Mouse (Mus musculus): ENCODE measurements around the gene Cideb. TPM values are rescaled to one million over a fixed set of nuclear protein-coding genes. Genes with fewer than 3 reads are reported as not detected.

Cideb gene
- polyA plus RNA-seq (2012; rRNA removed): 0.57 and 1.3 TPM in 2 replicates

GRCm38 (mm10) chr14:55758363-55758784 is at the start of gene Cideb:
Gene Cideb, minus strand, starts transcription at chr14:55758458.

DNA sequence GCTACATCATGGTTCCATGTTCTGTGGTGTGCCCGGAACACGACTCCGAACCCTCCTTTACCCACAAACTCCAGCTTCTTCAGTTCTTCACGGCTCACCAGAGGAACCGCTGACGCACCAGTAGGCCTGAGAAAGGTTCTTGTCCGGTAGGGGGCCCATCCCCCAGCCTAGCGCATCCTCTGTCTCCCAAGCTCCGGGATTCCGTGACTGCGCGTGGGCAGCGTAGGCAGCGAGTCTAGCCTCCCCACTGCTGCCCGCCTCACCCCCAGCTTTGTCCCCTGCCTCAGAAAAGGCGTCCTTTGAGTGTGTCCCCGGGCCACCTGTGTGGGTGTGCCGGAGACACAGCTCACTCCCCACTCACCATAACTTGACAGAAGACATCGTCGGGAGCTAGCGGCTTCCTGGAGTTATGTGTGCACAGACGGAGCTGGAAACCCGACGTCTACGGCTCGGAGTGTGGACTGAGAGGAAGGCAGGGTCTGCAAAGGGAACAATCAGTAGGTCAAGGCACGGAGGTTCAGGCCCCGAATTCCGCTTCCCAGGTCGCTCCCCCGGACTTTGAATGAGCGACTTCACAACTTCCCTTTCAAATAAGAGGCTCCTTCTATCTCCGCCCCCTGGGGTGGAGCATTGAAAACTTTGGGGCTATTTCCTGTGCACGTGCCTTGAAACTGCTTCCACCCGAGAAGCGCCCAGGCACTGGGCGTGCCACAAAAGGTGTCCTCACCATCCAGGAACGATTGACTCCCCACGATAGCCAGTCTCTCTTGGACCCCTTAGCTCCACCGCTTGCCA is 30.2 kb upstream of the Cideb start, which contains the start of gene Ripk3:
Ripk3 (minus strand) TSS at position 610 of the 795 bp plus-strand sequence.

DNA sequence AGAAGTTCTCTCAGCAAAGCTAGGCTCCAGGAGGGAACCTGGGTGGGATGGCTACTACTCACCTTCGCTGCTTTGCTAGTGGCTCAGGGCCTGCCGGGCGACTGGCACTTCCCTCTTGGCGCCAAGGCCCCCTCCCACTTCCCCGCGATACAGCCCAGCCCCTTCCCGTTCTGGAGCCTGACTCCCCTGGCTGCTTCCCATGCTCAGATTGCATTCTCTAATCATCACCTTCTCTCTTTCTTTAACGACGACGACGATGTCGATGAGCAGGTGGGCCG is 25.6 kb upstream of the Cideb start, which contains the start of gene Adcy4:
Adcy4 (minus strand) TSS at position 138 of the 278 bp plus-strand sequence.

GRCm38 (mm10) chr14:55765696-55766095 is 7.4 kb upstream of the Cideb start, which contains the start of gene Ltb4r1:
Gene Ltb4r1, plus strand, starts transcription at chr14:55765962.

GRCm38 (mm10) chr14:55761163-55761562 is 2.9 kb upstream of the Cideb start, which contains the start of gene Ltb4r2:
Gene Ltb4r2, plus strand, starts transcription at chr14:55761428.

GRCm38 (mm10) chr14:55745180-55745860 is 12.9 kb downstream of the Cideb start, which contains the start of the genes Dhrs1 and Nop9:
Gene Dhrs1, minus strand, starts transcription at chr14:55745690.
Gene Nop9, plus strand, starts transcription at chr14:55745693.

DNA sequence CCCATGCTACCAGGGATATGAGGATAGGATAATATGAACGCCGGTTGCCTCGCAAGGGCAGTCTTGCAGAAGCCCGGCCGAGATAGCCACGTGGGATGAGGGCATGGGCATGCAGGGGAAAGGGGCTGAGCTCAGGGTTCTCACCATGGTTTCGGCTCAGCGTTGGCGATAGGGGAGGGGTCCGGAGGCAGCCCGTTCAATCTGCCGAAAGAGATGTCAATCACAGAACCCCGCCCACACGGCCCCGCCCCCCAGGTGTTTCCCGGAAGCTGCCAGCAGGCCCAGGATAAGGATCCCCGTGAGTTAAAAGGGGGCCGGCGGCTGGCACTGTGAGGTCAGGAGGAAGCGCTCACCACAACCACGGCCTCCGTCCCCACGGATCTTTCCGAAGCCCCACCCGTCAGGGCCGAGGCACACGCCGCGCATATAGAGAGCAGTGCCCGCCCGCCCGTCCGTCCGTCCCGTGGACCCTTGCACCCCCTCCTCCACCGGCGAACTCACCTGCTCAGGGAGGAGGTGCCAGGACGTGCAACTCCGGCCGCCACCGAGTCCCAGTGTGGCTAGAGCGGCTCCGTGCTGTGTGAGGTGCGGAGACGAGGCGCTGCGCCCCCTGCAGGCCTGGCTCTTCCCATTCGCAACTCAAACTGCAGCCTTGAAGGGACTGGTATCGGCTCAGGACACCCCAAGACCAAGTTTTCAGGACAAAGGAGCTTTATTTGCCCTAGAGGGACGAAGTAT is 36.4 kb downstream of the Cideb start, which contains the start of gene Rabggta:
Rabggta (minus strand) TSS at position 564 of the 738 bp plus-strand sequence.

GRCm38 (mm10) chr14:55713729-55714122 is 44.5 kb downstream of the Cideb start, which contains the start of gene Tgm1:
Gene Tgm1, minus strand, starts transcription at chr14:55713926.

Other genes with a start within 250 kb of the Cideb start
- gene Cpne6, start 248.0 kb downstream of the Cideb start, polyA plus RNA-seq (2012; rRNA removed): 7.3 and 10.1 TPM in 2 replicates
- 0.64 and 0.80 TPM in 2 replicates for gene Nrl, start 233.5 kb downstream of the Cideb start, polyA plus RNA-seq (2012; rRNA removed)
- 19.4 and 24.9 TPM in 2 replicates for gene Pck2, start 218.2 kb downstream of the Cideb start, polyA plus RNA-seq (2012; rRNA removed)
- gene Dcaf11, start 198.5 kb downstream of the Cideb start, polyA plus RNA-seq (2012; rRNA removed): 99.5 and 110 TPM in 2 replicates
- 0.55 and 0.85 TPM in 2 replicates for gene A730061H03Rik, start 198.1 kb downstream of the Cideb start, polyA plus RNA-seq (2012; rRNA removed)
- gene Fitm1, start 182.8 kb downstream of the Cideb start, polyA plus RNA-seq (2012; rRNA removed): 0.20 and 4.1 TPM in 2 replicates
- gene Psme1, start 180.3 kb downstream of the Cideb start, polyA plus RNA-seq (2012; rRNA removed): 95.6 and 100 TPM in 2 replicates
- gene Emc9, start 173.2 kb downstream of the Cideb start, polyA plus RNA-seq (2012; rRNA removed): 15.2 and 19.4 TPM in 2 replicates
- gene Psme2, start 167.3 kb downstream of the Cideb start, polyA plus RNA-seq (2012; rRNA removed): 80.2 and 87.2 TPM in 2 replicates
- gene Rnf31, start 166.8 kb downstream of the Cideb start, polyA plus RNA-seq (2012; rRNA removed): 24.8 and 26.6 TPM in 2 replicates
- 27.1 and 27.9 TPM in 2 replicates for gene Irf9, start 154.9 kb downstream of the Cideb start, polyA plus RNA-seq (2012; rRNA removed)
- 19.0 and 25.2 TPM in 2 replicates for gene Rec8, start 140.4 kb downstream of the Cideb start, polyA plus RNA-seq (2012; rRNA removed)
- gene Ipo4, start 122.5 kb downstream of the Cideb start, polyA plus RNA-seq (2012; rRNA removed): 171 and 172 TPM in 2 replicates
- gene Gm49378, start 120.6 kb downstream of the Cideb start, polyA plus RNA-seq (2012; rRNA removed): 6.9 and 7.0 TPM in 2 replicates
- gene Tm9sf1, start 114.7 kb downstream of the Cideb start, polyA plus RNA-seq (2012; rRNA removed): 48.4 and 58.4 TPM in 2 replicates
- gene Tssk4, start 108.3 kb downstream of the Cideb start, polyA plus RNA-seq (2012; rRNA removed): 2.0 and 2.1 TPM in 2 replicates
- 52.9 and 57.0 TPM in 2 replicates for gene Mdp1, start 98.0 kb downstream of the Cideb start, polyA plus RNA-seq (2012; rRNA removed)
- gene Gmpr2, start 86.5 kb downstream of the Cideb start, polyA plus RNA-seq (2012; rRNA removed): 43.0 and 44.1 TPM in 2 replicates
- 461 and 488 TPM in 2 replicates for gene Nedd8, start 86.3 kb downstream of the Cideb start, polyA plus RNA-seq (2012; rRNA removed)
- 32.9 and 33.1 TPM in 2 replicates for gene Tinf2, start 76.6 kb downstream of the Cideb start, polyA plus RNA-seq (2012; rRNA removed)
- gene Tgm1, start 44.5 kb downstream of the Cideb start, polyA plus RNA-seq (2012; rRNA removed): 0.43 and 1.5 TPM in 2 replicates
- 57.1 and 61.9 TPM in 2 replicates for gene Rabggta, start 36.2 kb downstream of the Cideb start, polyA plus RNA-seq (2012; rRNA removed)
- 86.8 and 87.0 TPM in 2 replicates for gene Dhrs1, start 12.8 kb downstream of the Cideb start, polyA plus RNA-seq (2012; rRNA removed)
- gene Nop9, start 12.8 kb downstream of the Cideb start, polyA plus RNA-seq (2012; rRNA removed): 21.4 and 26.4 TPM in 2 replicates
- gene Ltb4r2, start 3.0 kb upstream of the Cideb start, polyA plus RNA-seq (2012; rRNA removed): 0.11 and 0.21 TPM in 2 replicates
- gene Ltb4r1, start 7.5 kb upstream of the Cideb start, polyA plus RNA-seq (2012; rRNA removed): 0.34 and 0.91 TPM in 2 replicates
- 5.0 and 9.7 TPM in 2 replicates for gene Adcy4, start 25.6 kb upstream of the Cideb start, polyA plus RNA-seq (2012; rRNA removed)
- gene Ripk3, start 30.4 kb upstream of the Cideb start, polyA plus RNA-seq (2012; rRNA removed): 3.1 and 9.4 TPM in 2 replicates
- 29.1 and 48.1 TPM in 2 replicates for gene Nfatc4, start 64.7 kb upstream of the Cideb start, polyA plus RNA-seq (2012; rRNA removed)
- 18.4 and 24.1 TPM in 2 replicates for gene Nynrin, start 95.6 kb upstream of the Cideb start, polyA plus RNA-seq (2012; rRNA removed)
- 0.45 and 0.53 TPM in 2 replicates for gene Cbln3, start 125.9 kb upstream of the Cideb start, polyA plus RNA-seq (2012; rRNA removed)
- gene Khnyn, start 126.5 kb upstream of the Cideb start, polyA plus RNA-seq (2012; rRNA removed): 14.8 and 16.5 TPM in 2 replicates
- gene Sdr39u1, start 141.8 kb upstream of the Cideb start, polyA plus RNA-seq (2012; rRNA removed): 102 and 107 TPM in 2 replicates
- gene Cma1, start 186.2 kb upstream of the Cideb start, polyA plus RNA-seq (2012; rRNA removed): 1.4 and 5.1 TPM in 2 replicates
- gene Cma2, start 192.5 kb upstream of the Cideb start, polyA plus RNA-seq (2012; rRNA removed): not detected in 2 replicates

Measured in central nervous system, embryonic 14 days (tissue).